Mouse (Mus musculus) hindbrain, embryonic 15.5 days (tissue): ENCODE results near the gene Ccdc51. TPM values are rescaled to one million over a fixed set of nuclear protein-coding genes. Genes with fewer than 3 reads are reported as not detected.

Source experiments
- ATAC-seq: fragments of 200-750 bp; cut with Nextera tagmentation; 2 replicates; pipeline ENCODE4 v1.8.0; 2017; ENCODE audit warnings: low read depth, moderate number of reproducible peaks, moderate TSS enrichment; ENCODE audit not compliant: low FRiP score
- H3K27ac ChIP-seq: fragments of 300-500 bp; sonication (generic); replicated peaks from 2 replicates; pipeline ENCODE4 v1.5.1; 2015; ENCODE audit warnings: mild to moderate bottlenecking, inconsistent platforms
- H3K27me3 ChIP-seq: fragments of 300-500 bp; sonication (generic); 2 replicates; pipeline ENCODE4 v1.6.1; 2015; ENCODE audit warnings: control low read depth, inconsistent platforms
- H3K36me3 ChIP-seq: fragments of 300-500 bp; sonication (generic); 2 replicates; pipeline ENCODE4 v1.6.1; 2015; ENCODE audit warnings: control low read depth, inconsistent platforms
- H3K4me1 ChIP-seq: fragments of 300-500 bp; sonication (generic); replicated peaks from 2 replicates; pipeline ENCODE4 v1.6.1; 2015; ENCODE audit warnings: control low read depth, inconsistent platforms
- H3K4me2 ChIP-seq: fragments of 300-500 bp; sonication (generic); 2 replicates; pipeline ENCODE4 v1.6.1; 2015; ENCODE audit warnings: moderate library complexity, mild to moderate bottlenecking, inconsistent platforms
- H3K4me3 ChIP-seq: fragments of 300-500 bp; sonication (generic); 2 replicates; pipeline ENCODE4 v1.5.1; 2015; ENCODE audit warnings: mild to moderate bottlenecking, inconsistent platforms
- H3K9ac ChIP-seq: fragments of 300-500 bp; sonication (generic); 2 replicates; pipeline ENCODE4 v1.6.1; 2015; ENCODE audit warnings: inconsistent platforms
- H3K9me3 ChIP-seq: fragments of 300-500 bp; sonication (generic); 2 replicates; pipeline ENCODE4 v1.6.1; 2016; ENCODE audit warnings: control low read depth, inconsistent platforms
- WGBS: fragments of 180-500 bp; shearing (Covaris S2); methylation state at CpG from one replicate; pipeline ENCODE4 v1.1.7; 2015; 5-methylcytosine and 5-hydroxymethylcytosine counted together
- polyA plus RNA-seq: library from polyadenylated mRNA; unstranded; fragments of >200 nt; fragmentation: Nextera tagmentation; extraction: Ambion mirVana; gene quantifications from 2 replicates; pipeline ENCODE4 v1.2.1, GENCODE M21; 2015

Gene Ccdc51
- polyA plus RNA-seq, 1 experiment from 2014 or later, result 13.1 TPM

GRCm38 (mm10) chr9:109116205-109116604, 33.9 kb downstream of the Ccdc51 start:
- 95% methylated on average over 10 of the region's 10 CpGs for WGBS
- Histone ChIP-seq H3K9me3 (no peaks in the 10 kb centered on the region), H3K36me3 (peaks cover 78% of the 10 kb centered on the region)

GRCm38 (mm10) chr9:109118106-109118505, 35.8 kb downstream of the Ccdc51 start:
- Histone ChIP-seq H3K9me3 (no peaks in the 10 kb centered on the region), H3K4me2 (no peak overlapping the region), H3K27ac (no peak overlapping the region), H3K36me3 (peaks cover 59% of the 10 kb centered on the region), H3K4me3 (no peak overlapping the region), H3K4me1 (peaks cover 3% of the 10 kb centered on the region; the same call in 1 of the 2 replicates), H3K9ac (no peak overlapping the region), H3K27me3 (no peaks in the 10 kb centered on the region)
- ATAC-seq, result no peak
- 85% methylated on average over 4 of the region's 4 CpGs for WGBS

More at GRCm38 (mm10) chr9:109116205-109116604, 33.9 kb downstream of the Ccdc51 start:
- Histone ChIP-seq H3K9ac (no peak overlapping the region), H3K4me3 (no peak overlapping the region), H3K4me2 (no peak overlapping the region), H3K4me1 (no peaks in the 10 kb centered on the region), H3K27me3 (no peaks in the 10 kb centered on the region), H3K27ac (no peak overlapping the region)
- no peak for ATAC-seq

- peaks cover 49% of the 10 kb centered on the region for H3K36me3 ChIP-seq
- no peak overlapping the region for H3K4me2 ChIP-seq
These were observed 37.3 kb downstream of the Ccdc51 start for GRCm38 (mm10) chr9:109119571-109119970.

GRCm38 (mm10) chr9:109120956-109121355, 38.7 kb downstream of the Ccdc51 start:
- 93% methylated on average over 6 of the region's 6 CpGs for WGBS
- no peak overlapping the region for H3K4me3 ChIP-seq
- H3K36me3 ChIP-seq, result peaks cover 37% of the 10 kb centered on the region
- H3K9ac ChIP-seq, result no peak overlapping the region
- H3K27me3 ChIP-seq, result no peaks in the 10 kb centered on the region
- H3K27ac ChIP-seq, result no peak overlapping the region
- ATAC-seq, result no peak
- H3K4me1 ChIP-seq, result peaks cover 6% of the 10 kb centered on the region; the same call in 1 of the 2 replicates
- no peaks in the 10 kb centered on the region for H3K9me3 ChIP-seq
- no peak overlapping the region for H3K4me2 ChIP-seq

More at GRCm38 (mm10) chr9:109119571-109119970, 37.3 kb downstream of the Ccdc51 start:
- Histone ChIP-seq H3K4me1 (peaks cover 6% of the 10 kb centered on the region; the same call in 1 of the 2 replicates), H3K9me3 (no peaks in the 10 kb centered on the region), H3K27me3 (no peaks in the 10 kb centered on the region), H3K9ac (no peak overlapping the region), H3K27ac (no peak overlapping the region), H3K4me3 (no peak overlapping the region)
- no peak for ATAC-seq
- 93% methylated on average over 9 of the region's 9 CpGs for WGBS

GRCm38 (mm10) chr9:109122553-109123085, 40.3 kb downstream of the Ccdc51 start:
- Histone ChIP-seq H3K9me3 (no peaks in the 10 kb centered on the region), H3K36me3 (peaks cover 21% of the 10 kb centered on the region), H3K27ac (no peak overlapping the region), H3K4me1 (peaks cover 6% of the 10 kb centered on the region; the same call in 1 of the 2 replicates), H3K27me3 (no peaks in the 10 kb centered on the region), H3K9ac (no peak overlapping the region), H3K4me3 (no peak overlapping the region), H3K4me2 (no peak overlapping the region)
- 49% methylated on average over 2 of the region's 2 CpGs for WGBS
- ATAC-seq, result no peak

- peaks cover 16% of the 10 kb centered on the region; the same call in 1 of the 2 replicates for H3K36me3 ChIP-seq
- H3K27me3 ChIP-seq, result no peaks in the 10 kb centered on the region
- no peak overlapping the region for H3K4me3 ChIP-seq
- no peak overlapping the region for H3K9ac ChIP-seq
- H3K4me2 ChIP-seq, result no peak overlapping the region
- H3K4me1 ChIP-seq, result peaks cover 6% of the 10 kb centered on the region; the same call in 1 of the 2 replicates
- no peak for ATAC-seq
- no peaks in the 10 kb centered on the region for H3K9me3 ChIP-seq
- WGBS, result 53% methylated on average over 6 of the region's 6 CpGs
- no peak overlapping the region for H3K27ac ChIP-seq
These were observed 41.0 kb downstream of the Ccdc51 start for GRCm38 (mm10) chr9:109123266-109123665.

- H3K4me3 ChIP-seq, result no peak overlapping the region
- H3K4me1 ChIP-seq, result peaks cover 6% of the 10 kb centered on the region; the same call in 1 of the 2 replicates
- H3K4me2 ChIP-seq, result no peak overlapping the region
- peaks cover 7% of the 10 kb centered on the region; the same call in 1 of the 2 replicates for H3K36me3 ChIP-seq
- no peaks in the 10 kb centered on the region for H3K27me3 ChIP-seq
- 90% methylated on average over 3 of the region's 3 CpGs for WGBS
- H3K27ac ChIP-seq, result no peak overlapping the region
- H3K9me3 ChIP-seq, result no peaks in the 10 kb centered on the region
- H3K9ac ChIP-seq, result no peak overlapping the region
- ATAC-seq, result no peak
These were observed 41.9 kb downstream of the Ccdc51 start for GRCm38 (mm10) chr9:109124164-109124563.

- Histone ChIP-seq H3K27me3 (no peaks in the 10 kb centered on the region), H3K4me1 (peaks cover 6% of the 10 kb centered on the region; the same call in 1 of the 2 replicates), H3K27ac (no peak overlapping the region), H3K36me3 (no peaks in the 10 kb centered on the region), H3K9me3 (no peaks in the 10 kb centered on the region), H3K4me3 (no peak overlapping the region), H3K9ac (no peak overlapping the region), H3K4me2 (no peak overlapping the region)
- ATAC-seq, result no peak
- 85% methylated on average over 2 of the region's 2 CpGs for WGBS
These were observed 42.8 kb downstream of the Ccdc51 start for GRCm38 (mm10) chr9:109125043-109125442.

GRCm38 (mm10) chr9:109125481-109125880, 43.2 kb downstream of the Ccdc51 start:
- WGBS, result 77% methylated on average over 3 of the region's 3 CpGs
- H3K9me3 ChIP-seq, result no peaks in the 10 kb centered on the region

GRCm38 (mm10) chr9:109127076-109127475, 44.8 kb downstream of the Ccdc51 start:
- H3K4me1 ChIP-seq, result peaks cover 6% of the 10 kb centered on the region; the same call in 1 of the 2 replicates
- no peak overlapping the region for H3K9ac ChIP-seq
- H3K27ac ChIP-seq, result no peak overlapping the region
- no peaks in the 10 kb centered on the region for H3K9me3 ChIP-seq
- H3K36me3 ChIP-seq, result no peaks in the 10 kb centered on the region
- 90% methylated on average over 4 of the region's 4 CpGs for WGBS
- H3K27me3 ChIP-seq, result no peaks in the 10 kb centered on the region
- ATAC-seq, result no peak
- no peak overlapping the region for H3K4me3 ChIP-seq
- H3K4me2 ChIP-seq, result no peak overlapping the region

More at GRCm38 (mm10) chr9:109125481-109125880, 43.2 kb downstream of the Ccdc51 start:
- Histone ChIP-seq H3K4me3 (no peak overlapping the region), H3K4me2 (no peak overlapping the region), H3K27ac (no peak overlapping the region), H3K4me1 (peaks cover 6% of the 10 kb centered on the region; the same call in 1 of the 2 replicates), H3K9ac (no peak overlapping the region), H3K27me3 (no peaks in the 10 kb centered on the region), H3K36me3 (no peaks in the 10 kb centered on the region)
- no peak for ATAC-seq

GRCm38 (mm10) chr9:109128211-109128610, 45.9 kb downstream of the Ccdc51 start:
- 58% methylated on average over 3 of the region's 3 CpGs for WGBS
- no peak overlapping the region for H3K27ac ChIP-seq
- no peaks in the 10 kb centered on the region for H3K36me3 ChIP-seq
- H3K4me3 ChIP-seq, result no peak overlapping the region
- peaks cover 2% of the 10 kb centered on the region; the same call in 1 of the 2 replicates for H3K4me1 ChIP-seq
- H3K9me3 ChIP-seq, result no peaks in the 10 kb centered on the region
- H3K27me3 ChIP-seq, result no peaks in the 10 kb centered on the region
- H3K4me2 ChIP-seq, result no peak overlapping the region
- H3K9ac ChIP-seq, result no peak overlapping the region
- no peak for ATAC-seq

GRCm38 (mm10) chr9:109130076-109130475, 47.8 kb downstream of the Ccdc51 start:
- Histone ChIP-seq H3K4me1 (no peaks in the 10 kb centered on the region), H3K9ac (no peak overlapping the region), H3K9me3 (no peaks in the 10 kb centered on the region), H3K27ac (no peak overlapping the region), H3K36me3 (no peaks in the 10 kb centered on the region), H3K27me3 (no peaks in the 10 kb centered on the region), H3K4me2 (no peak overlapping the region), H3K4me3 (no peak overlapping the region)
- WGBS, result 94% methylated on average over 5 of the region's 5 CpGs
- ATAC-seq, result no peak
